Mouse (Mus musculus): ENCODE measurements around the gene Sema5b. TPM values are rescaled to one million over a fixed set of nuclear protein-coding genes. Genes with fewer than 3 reads are reported as not detected.

Sema5b gene
- polyA plus RNA-seq, 1 experiment from 2014 or later: 26.2 TPM

- Histone ChIP-seq H3K9ac (no peak overlapping the region), H3K27me3 (no peaks in the 10 kb centered on the region), H3K36me3 (no peaks in the 10 kb centered on the region), H3K4me1 (replicated peaks) (peaks cover 81% of the 10 kb centered on the region), H3K27ac (no peak overlapping the region), H3K4me3 (no peak overlapping the region), H3K4me2 (no peak overlapping the region), H3K9me3 (no peaks in the 10 kb centered on the region)
- no peak for ATAC-seq (ENCODE audit: low FRiP score)
- WGBS: 76% methylated on average over 5 of the region's 5 CpGs
Measured at GRCm38 (mm10) chr16:35600282-35600681, 59.3 kb downstream of the Sema5b start.

- Histone ChIP-seq H3K27me3 (no peaks in the 10 kb centered on the region), H3K4me1 (replicated peaks) (peaks cover 83% of the 10 kb centered on the region), H3K27ac (no peak overlapping the region), H3K4me3 (no peak overlapping the region), H3K4me2 (no peak overlapping the region), H3K9ac (no peak overlapping the region), H3K36me3 (no peaks in the 10 kb centered on the region), H3K9me3 (no peaks in the 10 kb centered on the region)
- no peak for ATAC-seq (ENCODE audit: low FRiP score)
- 89% methylated on average over 6 of the region's 6 CpGs for WGBS
Measured at GRCm38 (mm10) chr16:35601426-35601825, 60.5 kb downstream of the Sema5b start.

GRCm38 (mm10) chr16:35602529-35602928 lies 61.6 kb downstream of the Sema5b start:
- 49% methylated on average over 9 of the region's 9 CpGs for WGBS
- Histone ChIP-seq H3K4me3 (no peak overlapping the region), H3K27ac (no peak overlapping the region), H3K27me3 (no peaks in the 10 kb centered on the region), H3K4me1 (replicated peaks) (peaks cover 81% of the 10 kb centered on the region), H3K9me3 (no peaks in the 10 kb centered on the region), H3K36me3 (no peaks in the 10 kb centered on the region), H3K9ac (no peak overlapping the region), H3K4me2 (no peak overlapping the region)
- no peak for ATAC-seq (ENCODE audit: low FRiP score)

- Histone ChIP-seq H3K9ac (no peak overlapping the region), H3K4me3 (no peak overlapping the region), H3K27me3 (no peaks in the 10 kb centered on the region), H3K9me3 (no peaks in the 10 kb centered on the region), H3K4me1 (replicated peaks) (peaks cover 83% of the 10 kb centered on the region), H3K36me3 (no peaks in the 10 kb centered on the region), H3K4me2 (no peak overlapping the region), H3K27ac (no peak overlapping the region)
- no peak for ATAC-seq (ENCODE audit: low FRiP score)
- 59% methylated on average over 20 of the region's 20 CpGs for WGBS
Measured at GRCm38 (mm10) chr16:35603729-35604522, 63.0 kb downstream of the Sema5b start.

- ATAC-seq (ENCODE audit: low FRiP score): no peak
- Histone ChIP-seq H3K4me2 (no peak overlapping the region), H3K4me1 (replicated peaks) (peaks cover 74% of the 10 kb centered on the region), H3K36me3 (no peaks in the 10 kb centered on the region), H3K27ac (no peak overlapping the region; the same call in 1 of the 2 replicates), H3K9me3 (no peaks in the 10 kb centered on the region), H3K9ac (no peak overlapping the region), H3K27me3 (no peaks in the 10 kb centered on the region), H3K4me3 (no peak overlapping the region)
- 74% methylated on average over 3 of the region's 3 CpGs for WGBS
Measured at GRCm38 (mm10) chr16:35607250-35607649, 66.3 kb downstream of the Sema5b start.

- Histone ChIP-seq H3K27me3 (no peaks in the 10 kb centered on the region), H3K4me2 (no peak overlapping the region), H3K4me3 (no peak overlapping the region), H3K9ac (no peak overlapping the region), H3K27ac (no peak overlapping the region), H3K9me3 (no peaks in the 10 kb centered on the region), H3K4me1 (replicated peaks) (peaks cover 74% of the 10 kb centered on the region), H3K36me3 (no peaks in the 10 kb centered on the region)
- 30% methylated on average over 3 of the region's 3 CpGs for WGBS
- ATAC-seq (ENCODE audit: low FRiP score): no peak
Measured at GRCm38 (mm10) chr16:35608244-35608643, 67.3 kb downstream of the Sema5b start.

- Histone ChIP-seq H3K9me3 (no peaks in the 10 kb centered on the region), H3K27ac (no peak overlapping the region), H3K4me1 (replicated peaks) (peaks cover 73% of the 10 kb centered on the region), H3K4me3 (no peak overlapping the region), H3K27me3 (no peaks in the 10 kb centered on the region), H3K9ac (no peak overlapping the region), H3K36me3 (no peaks in the 10 kb centered on the region), H3K4me2 (no peak overlapping the region)
- ATAC-seq (ENCODE audit: low FRiP score): no peak
- WGBS: 68% methylated on average over 6 of the region's 6 CpGs
Measured at GRCm38 (mm10) chr16:35609561-35609960, 68.6 kb downstream of the Sema5b start.

GRCm38 (mm10) chr16:35613851-35614804 lies 73.2 kb downstream of the Sema5b start:
- peak; percentile 77 for ATAC-seq (ENCODE audit: low FRiP score)
- Histone ChIP-seq H3K36me3 (no peaks in the 10 kb centered on the region), H3K27ac (peak overlapping the region; percentile 84), H3K9ac (peak overlapping the region; percentile 60), H3K4me1 (replicated peaks) (peaks cover 53% of the 10 kb centered on the region), H3K9me3 (no peaks in the 10 kb centered on the region), H3K27me3 (no peaks in the 10 kb centered on the region), H3K4me2 (peak overlapping the region; percentile 2), H3K4me3 (no peak overlapping the region)
- WGBS: 20% methylated on average over 17 of the region's 17 CpGs

GRCm38 (mm10) chr16:35617732-35618131 lies 76.8 kb downstream of the Sema5b start:
- Histone ChIP-seq H3K27me3 (no peaks in the 10 kb centered on the region), H3K4me3 (no peak overlapping the region), H3K4me2 (no peak overlapping the region), H3K9ac (no peak overlapping the region), H3K4me1 (replicated peaks) (peaks cover 34% of the 10 kb centered on the region), H3K9me3 (no peaks in the 10 kb centered on the region), H3K36me3 (no peaks in the 10 kb centered on the region), H3K27ac (no peak overlapping the region)
- no peak for ATAC-seq (ENCODE audit: low FRiP score)
- WGBS: 86% methylated on average over 4 of the region's 4 CpGs

- Histone ChIP-seq H3K9me3 (no peaks in the 10 kb centered on the region), H3K27ac (no peak overlapping the region)
- 94% methylated on average over 2 of the region's 2 CpGs for WGBS
Measured at GRCm38 (mm10) chr16:35623026-35623425, 82.1 kb downstream of the Sema5b start.

GRCm38 (mm10) chr16:35623986-35624385 lies 83.0 kb downstream of the Sema5b start:
- Histone ChIP-seq H3K4me2 (no peak overlapping the region), H3K9ac (no peak overlapping the region; the same call in 1 of the 2 replicates), H3K4me1 (replicated peaks) (peaks cover 30% of the 10 kb centered on the region), H3K27ac (peak overlapping the region; percentile 76; the same call in 1 of the 2 replicates), H3K36me3 (0 out of 2 replicates have a peak, but pooled peaks cover 5% of the 10 kb centered on the region), H3K9me3 (no peaks in the 10 kb centered on the region), H3K4me3 (no peak overlapping the region), H3K27me3 (no peaks in the 10 kb centered on the region)
- 61% methylated on average over 7 of the region's 7 CpGs for WGBS
- ATAC-seq (ENCODE audit: low FRiP score): no peak

More at GRCm38 (mm10) chr16:35623026-35623425, 82.1 kb downstream of the Sema5b start:
- no peak overlapping the region for H3K4me3 ChIP-seq
- ATAC-seq (ENCODE audit: low FRiP score): no peak
- H3K4me1 ChIP-seq (replicated peaks): peaks cover 30% of the 10 kb centered on the region
- H3K9ac ChIP-seq: no peak overlapping the region
- no peak overlapping the region for H3K4me2 ChIP-seq
- H3K27me3 ChIP-seq: no peaks in the 10 kb centered on the region
- H3K36me3 ChIP-seq: no peaks in the 10 kb centered on the region

- no peak overlapping the region for H3K9ac ChIP-seq
- peaks cover 30% of the 10 kb centered on the region for H3K4me1 ChIP-seq (replicated peaks)
- no peaks in the 10 kb centered on the region for H3K27me3 ChIP-seq
- no peak overlapping the region for H3K4me2 ChIP-seq
- peak overlapping the region; percentile 76 for H3K27ac ChIP-seq
- peak; percentile 25; the same call in 1 of the 2 replicates for ATAC-seq (ENCODE audit: low FRiP score)
- WGBS: 48% methylated on average over 6 of the region's 6 CpGs
- no peaks in the 10 kb centered on the region for H3K9me3 ChIP-seq
- H3K4me3 ChIP-seq: no peak overlapping the region
- 0 out of 2 replicates have a peak, but pooled peaks cover 7% of the 10 kb centered on the region for H3K36me3 ChIP-seq
Measured at GRCm38 (mm10) chr16:35624877-35625276, 83.9 kb downstream of the Sema5b start.
